Mouse (Mus musculus) lung, postnatal 0 days (tissue): Measurements from ENCODE around the gene Atp5d. TPM values are rescaled to one million over a fixed set of nuclear protein-coding genes. Genes with fewer than 3 reads are reported as not detected.

ENCODE experiments used
- ATAC-seq: fragments of 200-750 bp; cut with Nextera tagmentation; 2 replicates; pipeline ENCODE4 v1.8.0; 2017; ENCODE audit warnings: moderate library complexity
- DNase-seq: peaks from one replicate; pipeline ENCODE4 v3.0.0-alpha.2; 2016; ENCODE audit warnings: low spot score
- H3K27ac ChIP-seq: fragments of 300-500 bp; sonication (generic); 2 replicates; pipeline ENCODE4 v1.5.1; 2014; ENCODE audit warnings: antibody characterized with exemption, mild to moderate bottlenecking, low read length, mixed read lengths
- H3K27me3 ChIP-seq: fragments of 300-500 bp; sonication (generic); replicated peaks from 2 replicates; pipeline ENCODE4 v1.6.1; 2014; ENCODE audit warnings: low read length, mixed read lengths; ENCODE audit not compliant: insufficient read depth
- H3K36me3 ChIP-seq: fragments of 300-500 bp; sonication (generic); 2 replicates; pipeline ENCODE4 v1.6.1; 2014; ENCODE audit warnings: low read length, mixed read lengths; ENCODE audit not compliant: insufficient read depth
- H3K4me1 ChIP-seq: fragments of 300-500 bp; sonication (generic); 2 replicates; pipeline ENCODE4 v1.6.1; 2014; ENCODE audit warnings: antibody characterized with exemption, low read depth, low read length, mixed read lengths; ENCODE audit not compliant: insufficient read depth
- H3K4me2 ChIP-seq: fragments of 300-500 bp; sonication (generic); replicated peaks from 2 replicates; pipeline ENCODE4 v1.6.1; 2014; ENCODE audit warnings: low read depth, mild to moderate bottlenecking, low read length, moderate library complexity, mixed read lengths
- H3K4me3 ChIP-seq: fragments of 300-500 bp; sonication (generic); 2 replicates; pipeline ENCODE4 v1.5.1; 2014; ENCODE audit warnings: low read depth, low read length
- H3K9ac ChIP-seq: fragments of 300-500 bp; sonication (generic); replicated peaks from 2 replicates; pipeline ENCODE4 v1.6.1; 2014; ENCODE audit warnings: low read depth, mild to moderate bottlenecking
- H3K9me3 ChIP-seq: fragments of 300-500 bp; sonication (generic); 2 replicates; pipeline ENCODE4 v1.6.1; 2016; ENCODE audit warnings: low read length, mixed read lengths
- CTCF ChIP-seq: IDR thresholded peaks from 2 replicates; pipeline ENCODE4 v1.5.1; 2016; ENCODE audit warnings: antibody characterized with exemption, mild to moderate bottlenecking
- EP300 ChIP-seq: IDR thresholded peaks from 2 replicates; pipeline ENCODE4 v1.6.1; 2016; ENCODE audit warnings: antibody characterized with exemption, mild to moderate bottlenecking, control low read depth
- WGBS: fragments of 180-500 bp; shearing (Covaris S2); extraction: QIAGEN DNeasy Blood & Tissue Kit; methylation state at CpG from one replicate; pipeline ENCODE4 v1.1.7; 2014; 5-methylcytosine and 5-hydroxymethylcytosine counted together
- polyA plus RNA-seq: library from polyadenylated mRNA; unstranded; fragments of >200 nt; fragmentation: Nextera tagmentation; extraction: Ambion mirVana; gene quantifications from 2 replicates; pipeline ENCODE4 v1.2.1, GENCODE M21; 2015

Gene Atp5d
- polyA plus RNA-seq, 1 experiment from 2014 or later, result 491 TPM

DNA sequence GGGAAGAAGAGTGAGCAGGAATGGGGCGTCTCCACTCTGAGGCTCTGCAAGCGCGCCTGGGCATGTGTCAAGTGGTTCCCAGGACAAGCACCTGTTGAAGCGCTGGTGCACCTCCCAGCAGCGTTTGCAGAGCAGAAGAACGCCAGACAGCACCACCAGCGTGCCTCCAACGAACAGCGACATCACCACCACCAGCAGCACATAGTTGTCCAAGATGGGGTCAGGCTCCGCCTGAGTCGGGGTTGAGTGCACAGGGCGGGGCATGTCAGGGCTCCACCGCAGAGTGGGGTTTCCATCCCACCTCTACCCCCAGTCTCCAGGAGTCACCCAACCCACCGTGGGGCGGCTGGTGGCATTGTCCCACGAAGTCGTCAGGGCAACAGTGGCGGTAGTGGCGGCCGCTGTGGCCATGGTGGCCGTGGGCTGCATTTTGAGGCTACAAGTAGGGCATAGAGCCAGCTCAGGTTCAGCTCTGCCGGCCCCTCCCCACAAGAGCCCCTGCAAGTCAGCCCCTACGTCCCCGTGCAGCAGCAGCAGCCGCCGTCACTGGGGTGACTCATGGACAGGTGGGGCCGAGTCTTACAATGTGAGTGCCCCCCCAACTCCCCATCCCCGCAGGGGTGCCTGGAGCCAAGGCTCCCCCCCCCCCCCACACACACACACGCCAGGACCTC, 1.3 kb upstream of the Atp5d start:
- DNase-seq, result peak; percentile 76
- peak; percentile 25 for ATAC-seq
- WGBS, result 3% methylated on average over 26 of the region's 29 CpGs
- Histone ChIP-seq H3K9ac (no peak overlapping the region), H3K27me3 (peaks cover 15% of the 10 kb centered on the region), H3K36me3 (no peaks in the 10 kb centered on the region), H3K4me1 (peaks cover 7% of the 10 kb centered on the region; the same call in 1 of the 2 replicates), H3K27ac (peak overlapping the region; percentile 57), H3K4me3 (peak overlapping the region; percentile 23), H3K4me2 (peak overlapping the region; percentile 98), H3K9me3 (no peaks in the 10 kb centered on the region)
- TF ChIP-seq CTCF, result no peak
- 0 out of 2 replicates have a peak, but pooled peaks have one; percentile 27 for TF ChIP-seq EP300

DNA sequence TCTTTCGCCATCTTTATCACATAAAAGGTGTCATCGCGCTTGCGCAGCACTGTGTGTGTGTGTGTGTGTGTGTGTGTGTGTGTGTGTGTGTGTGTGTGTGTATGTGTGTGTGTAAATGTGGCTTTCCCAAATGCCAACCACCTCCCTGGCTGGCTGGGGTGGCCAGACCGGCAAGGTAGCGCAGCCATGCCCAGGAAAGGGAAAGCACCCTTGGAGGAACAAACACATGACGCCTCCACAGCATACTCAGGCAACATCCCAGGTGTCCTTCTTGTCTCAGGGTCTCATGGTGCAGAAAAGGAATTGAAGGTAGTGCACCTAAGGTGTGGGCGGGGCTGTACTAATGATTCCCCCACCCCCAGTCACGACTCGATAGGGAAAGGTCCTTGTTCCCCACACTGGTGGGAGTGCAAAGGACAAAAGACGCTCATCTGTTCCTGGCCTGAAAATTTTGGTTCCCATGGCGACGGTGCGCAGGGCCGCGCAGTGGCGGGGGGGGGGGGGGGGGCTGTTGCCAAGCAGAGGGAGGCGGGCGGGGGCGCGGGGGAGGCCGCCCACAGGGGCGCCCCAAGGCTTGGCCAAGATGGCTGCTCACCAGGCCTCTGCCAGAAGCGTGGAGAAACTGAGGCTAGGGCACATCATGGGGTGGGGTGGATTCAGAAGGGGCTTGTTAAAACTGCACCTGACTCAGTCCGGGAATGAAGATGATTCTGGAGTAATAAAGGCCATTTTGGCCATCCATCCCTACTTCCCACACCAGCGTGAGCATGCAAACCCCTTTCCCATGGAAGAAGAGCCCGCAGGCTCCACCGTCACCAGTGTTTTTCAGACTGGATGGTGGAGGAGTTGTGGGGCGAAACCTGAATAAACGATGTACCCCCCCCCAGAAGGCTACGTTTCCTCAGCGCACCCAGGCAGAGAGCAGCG, 543 bp upstream of the Atp5d start:
- 0 out of 2 replicates have a peak overlapping the region, but pooled peaks have one; percentile 14 for H3K27ac ChIP-seq
- ATAC-seq, result no peak
- peaks cover 13% of the 10 kb centered on the region; the same call in 1 of the 2 replicates for H3K4me1 ChIP-seq

DNA sequence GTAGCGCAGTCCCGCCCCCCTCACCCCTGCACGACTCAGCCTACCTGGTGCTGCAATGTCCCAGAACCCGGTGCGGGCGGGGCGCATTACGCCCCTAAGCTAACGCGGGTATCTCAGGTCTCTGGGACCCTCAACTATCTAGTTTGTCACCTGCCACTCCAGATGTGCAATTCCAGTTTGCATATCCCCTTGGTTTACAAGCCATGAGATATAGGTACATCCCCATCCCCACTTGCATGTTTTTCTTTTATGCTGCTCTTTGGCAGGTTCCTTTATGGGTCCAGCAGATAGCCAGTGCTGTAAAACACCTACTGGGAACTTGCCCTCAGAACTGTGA, 975 bp downstream of the Atp5d start:
- no peak for ATAC-seq
- H3K4me1 ChIP-seq, result peaks cover 14% of the 10 kb centered on the region; the same call in 1 of the 2 replicates
- no peak for DNase-seq
- TF ChIP-seq EP300, result no peak
- no peak for TF ChIP-seq CTCF
- peaks cover 15% of the 10 kb centered on the region for H3K27me3 ChIP-seq
- H3K4me2 ChIP-seq, result peak overlapping the region; percentile 98
- no peaks in the 10 kb centered on the region for H3K36me3 ChIP-seq
- peak overlapping the region; percentile 68 for H3K27ac ChIP-seq
- peak overlapping the region; percentile 34; the same call in 1 of the 2 replicates for H3K9ac ChIP-seq
- WGBS, result 1% methylated on average over 9 of the region's 10 CpGs
- H3K4me3 ChIP-seq, result peak overlapping the region; percentile 53
- no peaks in the 10 kb centered on the region for H3K9me3 ChIP-seq

More for the DNA sequence above, 543 bp upstream of the Atp5d start:
- no peaks in the 10 kb centered on the region for H3K36me3 ChIP-seq
- H3K4me2 ChIP-seq, result peak overlapping the region; percentile 98
- no peaks in the 10 kb centered on the region for H3K9me3 ChIP-seq
- peaks cover 15% of the 10 kb centered on the region for H3K27me3 ChIP-seq
- 4% methylated on average over 26 of the region's 33 CpGs for WGBS
- no peak overlapping the region for H3K9ac ChIP-seq
- no peak for DNase-seq
- peak overlapping the region; percentile 53; the same call in 1 of the 2 replicates for H3K4me3 ChIP-seq
- TF ChIP-seq EP300 (0 out of 2 replicates have a peak, but pooled peaks have one; percentile 1), CTCF (no peak)

DNA sequence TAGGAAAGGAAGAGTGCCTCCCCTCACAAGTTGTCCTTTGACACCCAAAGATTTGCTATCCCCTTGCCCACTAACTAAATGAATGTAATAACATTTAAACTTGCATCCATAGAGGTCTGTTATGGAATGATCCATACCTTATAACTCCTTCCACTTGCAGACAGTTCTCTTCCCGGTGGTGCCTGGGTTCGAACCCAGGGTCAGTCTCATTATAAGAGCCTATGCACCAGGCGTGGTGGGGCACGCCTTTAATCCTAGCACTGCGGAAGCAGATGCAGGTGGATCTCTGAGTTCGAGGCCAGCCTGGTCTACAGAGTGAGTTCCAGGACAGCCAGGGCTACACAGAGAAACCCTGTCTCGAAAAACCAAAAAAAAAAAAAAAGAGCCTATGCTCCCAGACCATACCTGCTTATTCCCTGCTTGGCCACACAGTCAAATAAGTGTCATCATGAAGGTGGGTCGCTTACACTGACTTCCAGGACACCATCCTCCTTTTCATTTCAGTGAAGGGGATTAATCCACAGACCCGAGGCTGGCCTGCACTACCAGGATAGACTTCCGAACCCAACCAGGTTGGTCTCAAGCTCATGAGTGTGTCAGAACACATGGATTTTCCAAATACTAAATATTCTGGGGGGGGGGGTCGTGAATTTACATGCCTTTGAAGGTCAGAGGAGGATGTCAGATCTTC, 1.7 kb downstream of the Atp5d start:
- 74% methylated on average over 11 of the region's 11 CpGs for WGBS
- Histone ChIP-seq H3K36me3 (no peaks in the 10 kb centered on the region), H3K4me1 (peaks cover 14% of the 10 kb centered on the region; the same call in 1 of the 2 replicates), H3K27me3 (peaks cover 15% of the 10 kb centered on the region), H3K4me3 (no peak overlapping the region), H3K27ac (0 out of 2 replicates have a peak overlapping the region, but pooled peaks have one; percentile 82), H3K9me3 (no peaks in the 10 kb centered on the region), H3K9ac (no peak overlapping the region), H3K4me2 (no peak overlapping the region)
- no peak for TF ChIP-seq EP300
- TF ChIP-seq CTCF, result no peak
- DNase-seq (no peak), ATAC-seq (no peak)

DNA sequence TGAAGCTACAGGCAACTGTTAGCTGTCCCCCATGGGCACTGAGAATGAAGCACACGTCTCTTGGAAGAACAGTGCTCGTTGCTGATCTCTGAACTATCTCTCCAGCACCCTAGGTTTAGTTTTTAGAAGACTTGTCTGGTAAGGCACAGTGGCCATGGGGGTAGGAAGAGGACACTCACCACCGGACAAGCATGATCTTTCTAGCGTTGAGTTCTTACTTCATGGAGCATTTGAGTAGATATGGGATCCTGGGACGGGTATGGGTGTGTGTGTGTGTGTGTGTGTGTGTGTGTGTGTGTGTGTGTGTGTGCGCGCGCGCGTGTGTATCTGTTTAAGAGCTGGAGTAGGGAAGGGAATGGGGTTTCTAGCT, 2.2 kb downstream of the Atp5d start, which contains the start of gene Cbarp:
Cbarp (minus strand) TSS at position 170 of the 370 bp plus-strand sequence.
- no peak for TF ChIP-seq CTCF
- TF ChIP-seq EP300, result no peak
- Histone ChIP-seq H3K9ac (peak within 1 kb of the TSS; percentile 23; the same call in 1 of the 2 replicates), H3K9me3 (no peaks in the 10 kb centered on the region), H3K27me3 (peaks cover 15% of the 10 kb centered on the region), H3K4me2 (peak within 1 kb of the TSS; percentile 87), H3K27ac (peak within 1 kb of the TSS; percentile 82), H3K4me3 (peak within 1 kb of the TSS; percentile 26), H3K4me1 (peaks cover 16% of the 10 kb centered on the region; the same call in 1 of the 2 replicates), H3K36me3 (no peaks in the 10 kb centered on the region)
- DNase-seq (no peak), ATAC-seq (no peak)
- WGBS, result 76% methylated on average over 10 of the region's 10 CpGs
